Mouse (Mus musculus) E14TG2a.4 (cell line): ENCODE results near the gene Osbpl10.
A peak's percentile ranks its signal among the peaks of the same experiment; 100 is the strongest.

ENCODE experiments used
- H3K27me3 ChIP-seq: 2 replicates; pipeline ENCODE4 v1.6.1; 2014; ENCODE audit warnings: low read length, control low read depth; ENCODE audit not compliant: insufficient read depth
- H3K36me3 ChIP-seq: 2 replicates; pipeline ENCODE4 v1.6.1; 2014; ENCODE audit warnings: low read length, control low read depth; ENCODE audit not compliant: insufficient read depth
- H3K4me1 ChIP-seq: replicated peaks from 2 replicates; pipeline ENCODE4 v1.6.1; 2014; ENCODE audit warnings: low read depth, low read length, control low read depth
- H3K4me3 ChIP-seq: replicated peaks from 2 replicates; pipeline ENCODE4 v1.5.1; 2014; ENCODE audit warnings: mild to moderate bottlenecking, low read length
- H3K9me3 ChIP-seq: 2 replicates; pipeline ENCODE4 v1.6.1; 2014; ENCODE audit warnings: low read length, control low read depth
- CTCF ChIP-seq: conservative IDR thresholded peaks from 2 replicates; pipeline ENCODE4 v1.5.1; 2014; ENCODE audit warnings: low read length
- NANOG ChIP-seq: IDR thresholded peaks from 2 replicates; pipeline ENCODE4 v1.6.1; 2014; ENCODE audit warnings: borderline replicate concordance, low read length, mixed read lengths
- POU5F1 ChIP-seq: IDR thresholded peaks from 2 replicates; pipeline ENCODE4 v1.6.1; 2014; ENCODE audit warnings: low read length, borderline replicate concordance

Gene Osbpl10

GRCm38 (mm10) chr9:114978281-114979111 lies at the start of gene Osbpl10:
TSS of gene Osbpl10 (plus strand) at chr9:114978569.
- no peaks in the 10 kb centered on the region for H3K36me3 ChIP-seq
- H3K4me3 ChIP-seq, result peak within 1 kb of the TSS; percentile 90
- no peak for TF ChIP-seq NANOG
- no peak for TF ChIP-seq POU5F1
- no peak for TF ChIP-seq CTCF
- H3K4me1 ChIP-seq, result peaks cover 20% of the 10 kb centered on the region
- peaks cover 49% of the 10 kb centered on the region for H3K27me3 ChIP-seq
- H3K9me3 ChIP-seq, result no peaks in the 10 kb centered on the region

- no peaks in the 10 kb centered on the region for H3K36me3 ChIP-seq
- H3K4me1 ChIP-seq, result peaks cover 54% of the 10 kb centered on the region
- peaks cover 14% of the 10 kb centered on the region for H3K27me3 ChIP-seq
- TF ChIP-seq CTCF, result no peak
- TF ChIP-seq POU5F1, result no peak
- TF ChIP-seq NANOG, result no peak
- no peak overlapping the region for H3K4me3 ChIP-seq
- H3K9me3 ChIP-seq, result no peaks in the 10 kb centered on the region
Observed at GRCm38 (mm10) chr9:114930464-114931090, 47.8 kb upstream of the Osbpl10 start.

- peaks cover 14% of the 10 kb centered on the region for H3K27me3 ChIP-seq
- no peaks in the 10 kb centered on the region for H3K9me3 ChIP-seq
- TF ChIP-seq NANOG (no peak), POU5F1 (no peak), CTCF (no peak)
- H3K36me3 ChIP-seq, result no peaks in the 10 kb centered on the region
- H3K4me3 ChIP-seq, result peak overlapping the region; percentile 87
- H3K4me1 ChIP-seq, result peaks cover 53% of the 10 kb centered on the region
Observed at GRCm38 (mm10) chr9:114932607-114933006, 45.8 kb upstream of the Osbpl10 start.

GRCm38 (mm10) chr9:114933037-114933722 lies 45.2 kb upstream of the Osbpl10 start:
- no peaks in the 10 kb centered on the region for H3K9me3 ChIP-seq
- peaks cover 14% of the 10 kb centered on the region for H3K27me3 ChIP-seq
- H3K36me3 ChIP-seq, result no peaks in the 10 kb centered on the region
- peaks cover 53% of the 10 kb centered on the region for H3K4me1 ChIP-seq
- H3K4me3 ChIP-seq, result peak overlapping the region; percentile 87
- TF ChIP-seq POU5F1, result no peak
- no peak for TF ChIP-seq CTCF

- no peak for TF ChIP-seq CTCF
- no peak for TF ChIP-seq NANOG
- no peak for TF ChIP-seq POU5F1
- Histone ChIP-seq H3K9me3 (no peaks in the 10 kb centered on the region), H3K4me1 (peaks cover 50% of the 10 kb centered on the region), H3K36me3 (no peaks in the 10 kb centered on the region), H3K27me3 (peaks cover 14% of the 10 kb centered on the region), H3K4me3 (peak within 1 kb of the TSS; percentile 87)
Observed at GRCm38 (mm10) chr9:114933723-114934171, 44.6 kb upstream of the Osbpl10 start, which contains the start of gene Gpd1l. TSS of gene Gpd1l (minus strand) at chr9:114933987.

GRCm38 (mm10) chr9:114934231-114934630 lies 44.1 kb upstream of the Osbpl10 start:
- TF ChIP-seq POU5F1, result no peak
- Histone ChIP-seq H3K36me3 (no peaks in the 10 kb centered on the region), H3K9me3 (no peaks in the 10 kb centered on the region), H3K4me3 (peak overlapping the region; percentile 87), H3K4me1 (peaks cover 45% of the 10 kb centered on the region), H3K27me3 (peaks cover 14% of the 10 kb centered on the region)

- TF ChIP-seq NANOG, result no peak
- no peak for TF ChIP-seq POU5F1
- TF ChIP-seq CTCF, result no peak
- Histone ChIP-seq H3K27me3 (peaks cover 14% of the 10 kb centered on the region), H3K4me1 (peaks cover 42% of the 10 kb centered on the region), H3K4me3 (no peak overlapping the region; the same call in 1 of the 2 replicates), H3K36me3 (no peaks in the 10 kb centered on the region), H3K9me3 (no peaks in the 10 kb centered on the region)
Observed at GRCm38 (mm10) chr9:114935321-114935720, 43.0 kb upstream of the Osbpl10 start.

GRCm38 (mm10) chr9:114936687-114937086 lies 41.7 kb upstream of the Osbpl10 start:
- no peak for TF ChIP-seq POU5F1
- TF ChIP-seq CTCF, result peak; percentile 56
- H3K9me3 ChIP-seq, result peaks cover 10% of the 10 kb centered on the region
- no peak overlapping the region for H3K4me3 ChIP-seq
- H3K27me3 ChIP-seq, result peaks cover 14% of the 10 kb centered on the region
- peaks cover 36% of the 10 kb centered on the region for H3K4me1 ChIP-seq
- no peaks in the 10 kb centered on the region for H3K36me3 ChIP-seq
